Mouse (Mus musculus) hindbrain, embryonic 11.5 days (tissue): ENCODE results near the gene Ppp6r2. TPM values are rescaled to one million over a fixed set of nuclear protein-coding genes. Genes with fewer than 3 reads are reported as not detected.

ENCODE experiments used
- ATAC-seq: fragments of 200-750 bp; cut with Nextera tagmentation; 2 replicates; pipeline ENCODE4 v1.8.0; 2017; ENCODE audit warnings: mild to moderate bottlenecking, moderate TSS enrichment, moderate library complexity; ENCODE audit not compliant: low FRiP score
- DNase-seq: peaks from one replicate; pipeline ENCODE4 v3.0.0-alpha.2; 2015; ENCODE audit warnings: low spot score
- H3K27ac ChIP-seq: fragments of 300-500 bp; sonication (generic); 2 replicates; pipeline ENCODE4 v1.5.1; 2014; ENCODE audit warnings: mild to moderate bottlenecking, low read depth, low read length
- H3K27me3 ChIP-seq: fragments of 300-500 bp; sonication (generic); 2 replicates; pipeline ENCODE4 v1.6.1; 2014; ENCODE audit warnings: mild to moderate bottlenecking, low read length, moderate library complexity, mixed read lengths; ENCODE audit not compliant: control insufficient read depth, insufficient read depth
- H3K36me3 ChIP-seq: fragments of 300-500 bp; sonication (generic); 2 replicates; pipeline ENCODE4 v1.6.1; 2014; ENCODE audit warnings: mild to moderate bottlenecking, low read length, moderate library complexity, mixed read lengths; ENCODE audit not compliant: control insufficient read depth, insufficient read depth
- H3K4me1 ChIP-seq: fragments of 300-500 bp; sonication (generic); replicated peaks from 2 replicates; pipeline ENCODE4 v1.6.1; 2014; ENCODE audit warnings: low read length, mixed read lengths; ENCODE audit not compliant: control insufficient read depth, insufficient read depth
- H3K4me2 ChIP-seq: fragments of 300-500 bp; sonication (generic); replicated peaks from 2 replicates; pipeline ENCODE4 v1.6.1; 2014; ENCODE audit warnings: mild to moderate bottlenecking, low read depth, low read length
- H3K4me3 ChIP-seq: fragments of 300-500 bp; sonication (generic); 2 replicates; pipeline ENCODE4 v1.5.1; 2014; ENCODE audit warnings: low read depth, low read length
- H3K9ac ChIP-seq: fragments of 300-500 bp; sonication (generic); 2 replicates; pipeline ENCODE4 v1.6.1; 2014; ENCODE audit warnings: low read depth, low read length
- H3K9me3 ChIP-seq: fragments of 300-500 bp; sonication (generic); 2 replicates; pipeline ENCODE4 v1.6.1; 2016; ENCODE audit warnings: low read length; ENCODE audit not compliant: control insufficient read depth
- WGBS: fragments of 180-500 bp; shearing (Covaris S2); extraction: QIAGEN DNeasy Blood & Tissue Kit; methylation state at CpG from one replicate; pipeline ENCODE4 v1.1.7; 2014; 5-methylcytosine and 5-hydroxymethylcytosine counted together
- polyA plus RNA-seq: library from polyadenylated mRNA; unstranded; fragments of >200 nt; fragmentation: Nextera tagmentation; extraction: Ambion mirVana; gene quantifications from 2 replicates; pipeline ENCODE4 v1.2.1, GENCODE M21; 2014

The Ppp6r2 gene
- polyA plus RNA-seq, 1 experiment from 2014 or later = 46.0 TPM

DNA sequence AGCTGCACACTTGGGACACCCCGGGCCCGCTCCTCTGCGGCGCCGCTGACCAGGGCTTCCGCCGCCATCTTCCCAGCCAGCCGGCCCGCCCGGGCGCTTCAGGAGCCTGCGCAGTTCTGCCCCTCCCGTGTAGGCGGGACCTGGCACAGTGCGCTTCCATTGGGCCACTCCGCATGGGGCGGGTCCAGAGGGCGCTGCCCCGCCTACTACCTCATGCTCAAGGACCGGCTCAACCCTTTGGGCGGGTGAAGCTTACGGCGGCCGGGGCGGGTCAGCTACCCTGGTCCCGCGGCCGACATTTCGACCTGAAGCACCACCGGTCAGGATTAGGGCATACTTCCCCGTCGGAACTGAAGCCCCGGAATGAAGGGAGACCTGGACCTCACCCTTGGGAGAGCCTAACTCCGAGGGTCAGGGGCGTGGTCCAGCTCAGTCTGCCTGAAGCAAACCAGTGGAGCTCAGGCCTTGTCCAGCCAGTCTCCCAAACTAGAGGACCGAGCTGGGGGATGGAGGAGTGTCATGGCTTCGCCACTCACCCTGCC is 103.9 kb downstream of the Ppp6r2 start, which contains the start of gene Sbf1:
Sbf1 (minus strand) TSS at position 122 of the 542 bp plus-strand sequence.
- H3K36me3 ChIP-seq = no peaks in the 10 kb centered on the region
- H3K27ac ChIP-seq = peak within 1 kb of the TSS; percentile 30; the same call in 1 of the 2 replicates
- no peaks in the 10 kb centered on the region for H3K27me3 ChIP-seq
- H3K9ac ChIP-seq = peak within 1 kb of the TSS; percentile 85
- peak within 1 kb of the TSS; percentile 73 for H3K4me2 ChIP-seq
- no peaks in the 10 kb centered on the region for H3K9me3 ChIP-seq
- under 1% methylated on average over 36 of the region's 37 CpGs for WGBS
- H3K4me1 ChIP-seq = no peaks in the 10 kb centered on the region; the same call in 1 of the 2 replicates
- peak; percentile 99 for ATAC-seq
- DNase-seq = peak; percentile 97
- peak within 1 kb of the TSS; percentile 99 for H3K4me3 ChIP-seq

DNA sequence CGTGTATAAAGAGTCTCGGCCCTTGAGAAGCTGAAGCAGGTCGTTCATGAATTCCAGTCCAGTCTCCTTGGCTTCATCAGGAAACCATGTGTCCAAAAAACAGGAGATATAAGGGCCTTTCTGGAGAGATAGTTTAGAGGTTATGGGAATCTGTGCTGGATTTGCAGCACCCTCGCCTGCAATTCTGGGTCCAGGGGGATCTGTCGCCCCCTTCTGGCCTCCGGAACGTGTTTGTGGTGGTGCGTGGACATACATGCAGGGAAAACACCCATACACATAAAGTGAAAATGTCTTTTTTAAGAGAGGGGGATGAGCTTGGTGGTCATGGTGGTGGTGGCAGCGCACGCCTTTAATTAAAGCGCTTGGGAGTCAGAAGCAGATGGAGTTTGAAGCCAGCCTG is 104.8 kb downstream of the Ppp6r2 start:
- ATAC-seq (no peak), DNase-seq (peak; percentile 40)
- H3K4me2 ChIP-seq = no peak overlapping the region
- H3K4me1 ChIP-seq = no peaks in the 10 kb centered on the region; the same call in 1 of the 2 replicates
- no peak overlapping the region for H3K27ac ChIP-seq
- no peak overlapping the region for H3K4me3 ChIP-seq
- H3K27me3 ChIP-seq = no peaks in the 10 kb centered on the region
- H3K36me3 ChIP-seq = no peaks in the 10 kb centered on the region
- WGBS = 59% methylated on average over 11 of the region's 11 CpGs
- no peak overlapping the region for H3K9ac ChIP-seq
- H3K9me3 ChIP-seq = no peaks in the 10 kb centered on the region

DNA sequence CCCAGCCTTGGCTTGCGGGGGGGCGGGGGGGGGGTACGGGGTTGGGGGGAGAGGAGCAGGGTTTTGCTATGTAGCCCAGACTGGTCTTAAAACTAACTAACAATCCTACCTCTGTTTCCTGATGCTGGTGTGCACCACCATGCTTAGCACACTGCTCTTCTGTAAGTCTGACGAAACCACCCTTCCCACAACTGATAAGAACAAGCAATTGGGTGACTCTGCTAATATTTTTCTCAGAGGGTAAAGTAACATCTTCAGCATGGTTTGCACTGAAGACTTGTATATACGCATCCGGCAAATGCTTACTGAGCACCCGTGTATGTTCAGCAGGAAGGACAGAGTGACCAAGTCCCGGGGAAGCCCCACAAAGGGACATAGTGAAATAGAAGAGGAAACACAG is 109.9 kb downstream of the Ppp6r2 start:
- no peak overlapping the region for H3K4me3 ChIP-seq
- peaks cover 6% of the 10 kb centered on the region; the same call in 1 of the 2 replicates for H3K27me3 ChIP-seq
- ATAC-seq (no peak), DNase-seq (no peak)
- H3K4me2 ChIP-seq = no peak overlapping the region
- 76% methylated on average over 8 of the region's 8 CpGs for WGBS
- H3K36me3 ChIP-seq = no peaks in the 10 kb centered on the region
- H3K9ac ChIP-seq = no peak overlapping the region
- H3K9me3 ChIP-seq = no peaks in the 10 kb centered on the region
- H3K27ac ChIP-seq = no peak overlapping the region
- H3K4me1 ChIP-seq = no peaks in the 10 kb centered on the region; the same call in 1 of the 2 replicates

DNA sequence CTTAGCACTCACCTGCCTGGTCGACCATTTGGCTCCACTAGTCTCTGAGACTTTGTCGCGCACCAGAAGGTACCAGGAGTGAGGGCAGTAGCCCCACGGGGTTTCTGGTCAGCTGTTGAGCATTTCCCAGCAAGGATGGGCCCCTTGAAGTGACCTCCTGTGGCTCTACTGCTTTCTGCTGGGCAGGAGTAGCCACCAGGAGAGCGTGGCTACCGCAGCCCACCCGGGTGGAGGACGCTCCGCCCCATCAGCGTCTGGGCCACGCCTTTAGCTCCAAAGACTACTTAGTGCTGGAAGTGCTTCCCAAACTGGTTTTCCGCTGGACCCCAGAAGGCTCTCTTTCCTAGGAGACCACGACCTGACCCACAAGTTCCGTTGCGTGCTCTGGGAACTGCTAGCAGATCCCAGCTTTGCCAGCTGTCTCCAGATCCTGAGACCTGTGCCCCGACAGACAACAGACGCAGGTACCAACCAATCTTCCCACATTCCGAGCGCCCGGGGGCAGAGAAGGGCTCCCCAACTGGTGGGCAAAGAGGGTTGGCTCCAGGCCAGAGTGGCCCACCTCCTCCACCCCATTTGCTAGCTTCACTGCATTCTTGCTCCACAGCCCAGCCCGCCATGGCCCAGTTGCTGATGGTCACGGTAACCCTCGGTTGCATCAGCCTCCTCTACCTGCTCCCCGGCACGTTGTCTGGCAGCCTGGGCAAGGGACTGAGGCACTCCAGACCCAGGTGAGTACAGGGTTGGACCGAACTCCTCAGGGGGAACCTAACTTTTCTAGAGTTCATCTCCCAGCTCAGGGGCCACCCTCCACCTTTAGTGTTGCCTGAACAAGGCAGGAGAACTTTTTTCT is 111.5 kb downstream of the Ppp6r2 start, which contains the start of gene Adm2:
Adm2 (plus strand) TSS at position 51 of the 853 bp plus-strand sequence.
- H3K9ac ChIP-seq = no peak within 1 kb of the TSS
- 9% methylated on average over 26 of the region's 26 CpGs for WGBS

DNA sequence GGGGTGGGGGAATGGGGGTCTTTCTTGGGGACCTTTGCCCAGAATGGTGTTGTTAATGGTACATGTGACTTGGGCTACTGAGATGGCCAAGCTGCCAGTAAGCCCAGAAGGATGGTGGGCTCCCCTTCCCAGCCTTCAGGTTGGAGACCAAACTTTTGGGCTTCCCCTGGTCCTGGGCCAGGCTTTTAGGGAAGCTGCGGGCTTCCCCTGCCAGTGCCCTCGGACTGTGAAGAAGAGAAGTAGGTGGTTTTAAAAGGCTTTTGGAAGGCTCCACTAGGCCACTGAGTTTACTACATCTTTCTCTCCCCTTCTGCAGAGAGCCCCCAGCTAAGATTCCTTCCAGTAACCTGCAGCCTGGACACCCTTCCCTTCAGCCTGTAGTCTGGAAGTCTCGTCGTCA is 112.3 kb downstream of the Ppp6r2 start:
- DNase-seq (no peak), ATAC-seq (no peak)
- H3K36me3 ChIP-seq = no peaks in the 10 kb centered on the region
- H3K9ac ChIP-seq = no peak overlapping the region
- no peak overlapping the region for H3K4me2 ChIP-seq
- WGBS = 83% methylated on average over 4 of the region's 4 CpGs
- no peak overlapping the region for H3K4me3 ChIP-seq
- H3K27me3 ChIP-seq = peaks cover 6% of the 10 kb centered on the region; the same call in 1 of the 2 replicates
- no peak overlapping the region for H3K27ac ChIP-seq
- no peaks in the 10 kb centered on the region for H3K9me3 ChIP-seq
- H3K4me1 ChIP-seq = no peaks in the 10 kb centered on the region; the same call in 1 of the 2 replicates

More for the DNA sequence above, 111.5 kb downstream of the Ppp6r2 start, which contains the start of gene Adm2:
- H3K9me3 ChIP-seq = no peaks in the 10 kb centered on the region
- ATAC-seq (no peak), DNase-seq (peak; percentile 13)
- H3K4me3 ChIP-seq = no peak within 1 kb of the TSS
- H3K4me2 ChIP-seq = peak within 1 kb of the TSS; percentile 23
- no peaks in the 10 kb centered on the region; the same call in 1 of the 2 replicates for H3K4me1 ChIP-seq
- H3K27me3 ChIP-seq = peaks cover 6% of the 10 kb centered on the region; the same call in 1 of the 2 replicates
- H3K36me3 ChIP-seq = no peaks in the 10 kb centered on the region
- H3K27ac ChIP-seq = no peak within 1 kb of the TSS

DNA sequence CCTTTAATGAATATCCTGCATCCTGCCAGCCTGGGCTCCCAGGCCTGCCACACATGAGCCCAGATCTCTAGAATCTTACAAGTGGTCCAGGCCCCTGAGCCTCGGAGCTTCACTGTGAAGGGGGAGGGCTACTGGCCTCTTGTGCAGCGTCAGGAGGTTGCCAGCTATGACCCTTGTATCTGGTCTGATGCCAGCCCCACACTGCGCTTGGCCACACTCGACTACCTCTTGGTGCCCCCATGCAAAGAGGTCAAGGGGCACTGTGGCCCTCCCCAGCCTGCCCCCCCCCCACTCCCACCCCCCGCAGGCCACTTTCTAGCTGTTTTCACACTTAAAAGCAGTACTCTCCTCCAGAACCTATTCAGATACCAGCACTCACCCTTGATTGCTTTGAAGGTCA is 115.1 kb downstream of the Ppp6r2 start:
- Histone ChIP-seq H3K27me3 (peaks cover 6% of the 10 kb centered on the region; the same call in 1 of the 2 replicates), H3K9ac (no peak overlapping the region), H3K9me3 (no peaks in the 10 kb centered on the region), H3K36me3 (no peaks in the 10 kb centered on the region), H3K27ac (no peak overlapping the region), H3K4me1 (no peaks in the 10 kb centered on the region; the same call in 1 of the 2 replicates), H3K4me2 (no peak overlapping the region), H3K4me3 (no peak overlapping the region)
- no peak for DNase-seq
- 72% methylated on average over 5 of the region's 5 CpGs for WGBS
- no peak for ATAC-seq

DNA sequence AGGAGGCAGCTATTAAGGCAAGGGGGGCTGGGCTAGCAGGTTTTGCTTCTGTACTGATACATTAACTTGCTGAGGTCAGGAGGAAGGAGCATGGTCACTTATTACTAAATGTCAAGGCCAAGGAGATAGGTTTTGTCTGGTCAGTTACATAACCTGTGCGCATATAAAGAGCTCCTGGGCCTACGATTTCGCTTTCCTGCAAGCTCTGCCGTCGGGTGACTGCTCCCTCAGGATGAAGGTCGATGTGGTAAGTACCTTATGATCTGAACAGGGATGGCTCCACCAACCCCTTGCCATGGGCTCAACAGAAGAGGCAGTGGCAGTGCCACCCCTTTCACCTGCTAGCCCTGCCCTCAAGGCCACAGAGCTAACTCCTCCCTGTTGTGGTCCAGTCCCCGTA is 122.9 kb downstream of the Ppp6r2 start, which contains the start of gene Miox:
Miox (plus strand) TSS at position 128 of the 400 bp plus-strand sequence.
- DNase-seq = no peak
- no peaks in the 10 kb centered on the region for H3K4me1 ChIP-seq
- no peak within 1 kb of the TSS for H3K4me3 ChIP-seq
- H3K4me2 ChIP-seq = no peak within 1 kb of the TSS
- H3K36me3 ChIP-seq = no peaks in the 10 kb centered on the region
- no peak within 1 kb of the TSS for H3K27ac ChIP-seq
- no peaks in the 10 kb centered on the region for H3K27me3 ChIP-seq
- ATAC-seq = no peak
- H3K9ac ChIP-seq = no peak within 1 kb of the TSS
- WGBS = 95% methylated on average over 7 of the region's 7 CpGs
- H3K9me3 ChIP-seq = no peaks in the 10 kb centered on the region

DNA sequence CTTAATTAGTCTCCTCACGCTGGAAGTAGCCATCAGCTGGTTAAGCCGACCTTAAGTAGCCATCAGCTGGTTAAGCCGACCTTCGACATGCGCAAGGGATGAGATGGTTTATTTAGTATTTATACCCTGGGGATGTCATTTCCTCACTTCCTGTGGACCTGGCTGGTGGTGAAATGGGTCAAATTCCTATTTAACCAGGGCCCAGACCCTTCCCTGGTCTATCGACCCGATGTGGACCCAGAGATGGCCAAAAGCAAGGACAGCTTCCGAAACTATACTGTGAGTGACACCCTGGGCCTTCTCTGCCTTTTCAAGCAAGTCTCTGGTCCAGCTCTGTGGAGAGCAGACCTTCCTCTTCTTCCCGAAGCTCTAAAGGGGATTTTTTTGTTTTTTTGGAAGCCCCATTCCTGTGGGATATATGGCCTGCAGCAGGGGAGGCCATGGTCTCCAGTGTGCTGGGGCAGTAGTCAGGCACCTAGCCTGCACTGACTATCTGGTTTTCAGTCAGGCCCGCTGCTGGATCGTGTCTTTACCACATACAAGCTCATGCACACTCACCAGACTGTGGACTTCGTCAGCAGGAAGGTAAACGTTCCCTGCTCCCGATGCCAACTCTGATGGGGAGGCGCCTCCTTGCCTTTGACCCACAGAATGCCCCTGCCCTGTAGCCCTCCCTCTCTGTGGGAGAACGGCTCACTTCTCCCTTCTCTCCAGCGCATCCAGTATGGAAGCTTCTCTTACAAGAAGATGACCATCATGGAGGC is 123.6 kb downstream of the Ppp6r2 start:
- Histone ChIP-seq H3K36me3 (no peaks in the 10 kb centered on the region), H3K27ac (no peak overlapping the region), H3K4me3 (no peak overlapping the region), H3K4me1 (no peaks in the 10 kb centered on the region), H3K9me3 (no peaks in the 10 kb centered on the region), H3K9ac (no peak overlapping the region), H3K4me2 (no peak overlapping the region), H3K27me3 (no peaks in the 10 kb centered on the region)
- ATAC-seq = no peak
- WGBS = 87% methylated on average over 17 of the region's 17 CpGs
- DNase-seq = no peak
